Mouse (Mus musculus) stomach, embryonic 15.5 days (tissue): ENCODE data around the gene 2310011J03Rik. TPM values are rescaled to one million over a fixed set of nuclear protein-coding genes. Genes with fewer than 3 reads are reported as not detected.

Experiments
- ATAC-seq: fragments of 200-750 bp; cut with Nextera tagmentation; 2 replicates; pipeline ENCODE4 v1.8.0; 2017; ENCODE audit warnings: low read depth, moderate number of reproducible peaks, moderate TSS enrichment; ENCODE audit not compliant: insufficient read depth, low FRiP score
- H3K27ac ChIP-seq: fragments of 300-500 bp; sonication (generic); 2 replicates; pipeline ENCODE4 v1.5.1; 2015; ENCODE audit warnings: mild to moderate bottlenecking, inconsistent platforms
- H3K27me3 ChIP-seq: fragments of 300-500 bp; sonication (generic); replicated peaks from 2 replicates; pipeline ENCODE4 v1.6.1; 2015; ENCODE audit warnings: inconsistent platforms
- H3K36me3 ChIP-seq: fragments of 300-500 bp; sonication (generic); 2 replicates; pipeline ENCODE4 v1.6.1; 2015; ENCODE audit warnings: inconsistent platforms
- H3K4me1 ChIP-seq: fragments of 300-500 bp; sonication (generic); 2 replicates; pipeline ENCODE4 v1.6.1; 2015; ENCODE audit warnings: inconsistent platforms
- H3K4me2 ChIP-seq: fragments of 300-500 bp; sonication (generic); 2 replicates; pipeline ENCODE4 v1.6.1; 2015; ENCODE audit warnings: mild to moderate bottlenecking, inconsistent platforms
- H3K4me3 ChIP-seq: fragments of 300-500 bp; sonication (generic); replicated peaks from 2 replicates; pipeline ENCODE4 v1.5.1; 2015; ENCODE audit warnings: inconsistent platforms
- H3K9ac ChIP-seq: fragments of 300-500 bp; sonication (generic); 2 replicates; pipeline ENCODE4 v1.6.1; 2015; ENCODE audit warnings: inconsistent platforms
- H3K9me3 ChIP-seq: fragments of 300-500 bp; sonication (generic); 2 replicates; pipeline ENCODE4 v1.6.1; 2016; ENCODE audit warnings: inconsistent platforms
- WGBS: fragments of 180-500 bp; shearing (Covaris S2); methylation state at CpG from one replicate; pipeline ENCODE4 v1.1.7; 2015; 5-methylcytosine and 5-hydroxymethylcytosine counted together
- polyA plus RNA-seq: library from polyadenylated mRNA; unstranded; fragments of >200 nt; fragmentation: Nextera tagmentation; extraction: Ambion mirVana; gene quantifications from 2 replicates; pipeline ENCODE4 v1.2.1, GENCODE M21; 2015

Gene 2310011J03Rik
- 40.5 and 46.4 TPM in 2 replicates for polyA plus RNA-seq

DNA sequence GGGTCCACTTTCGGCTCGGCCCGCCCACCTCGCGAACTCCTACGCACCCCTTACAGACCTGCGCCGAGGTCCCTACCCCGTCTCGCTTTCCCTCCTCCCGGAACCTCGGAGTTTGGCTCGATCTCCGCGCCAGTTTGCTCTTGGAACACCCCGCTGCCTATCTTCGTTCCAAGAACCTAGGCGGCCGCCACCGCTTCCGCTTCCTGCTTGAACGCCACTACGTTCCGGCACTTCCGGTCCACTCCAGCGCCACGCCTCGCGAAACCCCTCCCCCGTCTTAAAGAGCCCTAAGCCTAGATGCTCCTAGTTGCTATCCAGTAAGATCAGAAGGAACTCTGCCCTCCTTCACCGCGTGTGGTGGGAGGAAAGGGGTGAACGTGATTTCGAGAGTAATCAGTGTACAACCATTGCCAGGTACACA lies at the start of gene 2310011J03Rik:
2310011J03Rik (minus strand) TSS at position 198 of the 421 bp plus-strand sequence.
- H3K27me3 ChIP-seq, result peaks cover 12% of the 10 kb centered on the region
- H3K4me3 ChIP-seq, result peak within 1 kb of the TSS; percentile 88
- ATAC-seq, result peak; percentile 45
- WGBS, result under 1% methylated on average over 34 of the region's 34 CpGs
- H3K4me2 ChIP-seq, result peak within 1 kb of the TSS; percentile 82
- peak within 1 kb of the TSS; percentile 73 for H3K27ac ChIP-seq
- H3K4me1 ChIP-seq, result peaks cover 44% of the 10 kb centered on the region
- peak within 1 kb of the TSS; percentile 66 for H3K9ac ChIP-seq
- H3K9me3 ChIP-seq, result no peaks in the 10 kb centered on the region
- no peaks in the 10 kb centered on the region for H3K36me3 ChIP-seq

GRCm38 (mm10) chr10:80368392-80368791 lies 48.1 kb upstream of the 2310011J03Rik start:
- Histone ChIP-seq H3K9me3 (no peaks in the 10 kb centered on the region), H3K4me3 (no peak overlapping the region), H3K36me3 (no peaks in the 10 kb centered on the region), H3K9ac (no peak overlapping the region), H3K27me3 (no peaks in the 10 kb centered on the region), H3K4me2 (no peak overlapping the region), H3K27ac (no peak overlapping the region), H3K4me1 (no peaks in the 10 kb centered on the region)
- 81% methylated on average over 6 of the region's 6 CpGs for WGBS
- ATAC-seq, result no peak

DNA sequence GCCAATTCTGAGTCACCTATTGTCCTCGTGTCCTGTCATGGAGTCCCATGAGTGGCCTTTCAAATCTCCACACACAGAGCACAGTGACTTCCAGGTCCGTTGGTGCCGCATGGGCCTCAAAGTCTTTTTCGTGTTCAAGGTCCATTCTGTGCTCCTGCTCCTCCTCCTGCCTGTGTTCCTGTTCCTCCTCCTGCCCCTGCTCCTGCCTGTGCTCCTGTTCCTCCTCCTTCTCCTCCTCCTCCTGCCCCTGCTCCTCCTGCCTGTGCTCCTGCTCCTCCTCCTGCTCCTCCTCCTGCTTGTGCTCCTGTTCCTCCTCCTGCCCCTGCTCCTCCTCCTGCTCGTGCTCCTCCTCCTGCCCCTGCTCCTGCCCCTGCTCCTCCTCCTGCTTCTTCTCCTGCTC lies 47.6 kb upstream of the 2310011J03Rik start:
- Histone ChIP-seq H3K4me3 (no peak overlapping the region), H3K36me3 (no peaks in the 10 kb centered on the region), H3K4me2 (no peak overlapping the region), H3K9me3 (no peaks in the 10 kb centered on the region), H3K4me1 (no peaks in the 10 kb centered on the region), H3K9ac (no peak overlapping the region), H3K27ac (no peak overlapping the region), H3K27me3 (no peaks in the 10 kb centered on the region)
- 48% methylated on average over 5 of the region's 5 CpGs for WGBS
- no peak for ATAC-seq

DNA sequence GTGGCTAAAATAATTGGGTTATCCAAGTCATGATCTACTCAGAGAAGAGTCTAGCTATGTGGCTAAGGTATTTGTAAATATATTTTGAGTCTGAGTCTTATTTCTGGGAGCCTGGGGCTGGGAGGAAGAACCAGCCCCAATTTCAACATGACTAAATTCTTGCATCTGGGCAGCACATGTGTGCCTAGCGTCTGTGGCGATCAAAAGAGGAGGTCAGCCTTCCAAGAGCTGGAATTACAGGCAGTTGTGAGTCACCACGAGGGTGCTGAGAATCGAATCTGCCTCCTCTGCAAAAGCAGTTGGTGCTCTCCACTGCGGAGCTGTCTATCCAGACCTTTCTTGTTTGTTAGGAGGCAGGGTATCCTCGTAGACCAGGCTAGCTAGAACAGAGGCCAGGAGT lies 45.4 kb upstream of the 2310011J03Rik start:
- no peak overlapping the region for H3K4me3 ChIP-seq
- H3K4me1 ChIP-seq, result no peaks in the 10 kb centered on the region
- WGBS, result 69% methylated on average over 6 of the region's 6 CpGs
- H3K27me3 ChIP-seq, result 0 out of 2 replicates have a peak, but pooled peaks cover 3% of the 10 kb centered on the region
- no peaks in the 10 kb centered on the region for H3K9me3 ChIP-seq
- H3K9ac ChIP-seq, result no peak overlapping the region
- no peak overlapping the region for H3K4me2 ChIP-seq
- no peaks in the 10 kb centered on the region for H3K36me3 ChIP-seq
- no peak for ATAC-seq
- H3K27ac ChIP-seq, result no peak overlapping the region

GRCm38 (mm10) chr10:80363734-80364133 lies 43.4 kb upstream of the 2310011J03Rik start:
- peaks cover 15% of the 10 kb centered on the region for H3K27me3 ChIP-seq
- H3K36me3 ChIP-seq, result no peaks in the 10 kb centered on the region
- no peak for ATAC-seq
- no peak overlapping the region for H3K9ac ChIP-seq
- WGBS, result 46% methylated on average over 6 of the region's 6 CpGs
- H3K4me1 ChIP-seq, result no peaks in the 10 kb centered on the region
- no peak overlapping the region for H3K4me3 ChIP-seq
- no peak overlapping the region for H3K27ac ChIP-seq
- H3K9me3 ChIP-seq, result no peaks in the 10 kb centered on the region
- H3K4me2 ChIP-seq, result no peak overlapping the region

GRCm38 (mm10) chr10:80357994-80358639 lies 37.8 kb upstream of the 2310011J03Rik start:
- Histone ChIP-seq H3K36me3 (no peaks in the 10 kb centered on the region), H3K4me2 (peak overlapping the region; percentile 53), H3K27ac (no peak overlapping the region), H3K4me3 (peak overlapping the region; percentile 22), H3K9me3 (no peaks in the 10 kb centered on the region), H3K4me1 (peaks cover 26% of the 10 kb centered on the region), H3K27me3 (peaks cover 61% of the 10 kb centered on the region), H3K9ac (no peak overlapping the region)
- WGBS, result 9% methylated on average over 25 of the region's 31 CpGs
- 0 out of 2 replicates have a peak, but pooled peaks have one; percentile 29 for ATAC-seq

DNA sequence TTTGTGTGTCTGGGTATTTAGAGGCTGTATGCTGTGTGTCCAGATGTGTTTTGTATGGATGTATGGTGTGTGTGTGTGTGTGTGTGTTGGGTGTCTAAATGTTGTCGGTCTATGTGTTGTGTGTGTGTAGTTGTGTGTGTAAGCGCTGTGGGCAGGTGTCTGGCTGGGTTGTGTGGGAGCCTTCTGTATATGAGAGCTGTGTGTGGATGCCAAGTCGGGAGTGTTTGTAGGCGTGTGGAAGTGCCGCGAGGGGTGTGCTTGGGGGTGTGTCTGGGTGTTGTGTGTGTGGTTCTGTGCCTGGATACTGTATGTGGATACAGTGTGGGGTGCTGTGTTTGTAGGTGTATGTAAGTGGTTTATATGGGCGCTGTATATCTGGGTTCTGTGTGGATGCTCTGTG lies 37.0 kb upstream of the 2310011J03Rik start:
- Histone ChIP-seq H3K36me3 (no peaks in the 10 kb centered on the region), H3K9ac (no peak overlapping the region), H3K4me1 (peaks cover 26% of the 10 kb centered on the region), H3K4me2 (peak overlapping the region; percentile 58; the same call in 1 of the 2 replicates), H3K9me3 (no peaks in the 10 kb centered on the region), H3K27me3 (peaks cover 68% of the 10 kb centered on the region), H3K4me3 (peak overlapping the region; percentile 22; the same call in 1 of the 2 replicates), H3K27ac (no peak overlapping the region)
- WGBS, result 33% methylated on average over 7 of the region's 7 CpGs
- no peak for ATAC-seq

- Histone ChIP-seq H3K36me3 (no peaks in the 10 kb centered on the region), H3K27ac (no peak overlapping the region), H3K9ac (no peak overlapping the region), H3K9me3 (no peaks in the 10 kb centered on the region), H3K4me1 (peaks cover 26% of the 10 kb centered on the region), H3K4me2 (peak overlapping the region; percentile 58), H3K4me3 (peak overlapping the region; percentile 36), H3K27me3 (peaks cover 74% of the 10 kb centered on the region)
- no peak for ATAC-seq
- WGBS, result 2% methylated on average over 34 of the region's 34 CpGs
Measured at GRCm38 (mm10) chr10:80356737-80357136, 36.4 kb upstream of the 2310011J03Rik start.

DNA sequence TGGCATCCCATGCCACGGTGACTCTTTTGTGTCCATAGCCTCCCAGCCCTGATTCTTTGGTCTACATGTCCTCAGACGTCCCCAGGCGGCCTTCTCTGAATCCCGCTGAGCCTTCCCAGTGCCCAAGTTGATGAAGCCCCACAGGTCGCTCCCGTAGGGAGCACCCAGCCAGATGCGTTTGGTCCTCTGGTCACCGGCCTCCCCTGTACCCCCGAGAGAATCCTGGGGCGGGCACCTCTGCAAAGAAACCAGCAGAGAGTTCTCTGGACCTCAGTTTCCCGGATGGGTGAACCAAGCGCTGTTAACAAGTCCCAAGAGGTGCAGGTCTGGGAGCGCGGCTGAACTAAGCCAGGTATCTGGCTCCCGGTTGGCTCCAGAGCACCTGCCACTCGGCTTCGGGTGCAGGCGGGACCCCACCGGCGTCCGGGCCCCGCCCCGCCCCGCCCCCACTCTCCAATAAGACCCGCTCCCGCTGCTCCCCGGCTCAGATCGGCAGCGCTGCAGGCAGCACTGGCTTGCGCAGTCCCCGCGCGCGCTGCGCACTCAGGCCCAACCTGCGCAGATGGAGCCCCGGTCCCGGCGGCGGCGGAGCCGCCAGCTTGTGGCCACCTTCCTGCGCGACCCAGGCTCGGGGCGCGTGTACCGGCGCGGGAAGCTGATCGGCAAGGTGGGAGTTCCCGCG lies 35.8 kb upstream of the 2310011J03Rik start, which contains the start of gene Plk5:
Plk5 (plus strand) TSS at position 459 of the 682 bp plus-strand sequence.
- Histone ChIP-seq H3K36me3 (no peaks in the 10 kb centered on the region), H3K27ac (no peak within 1 kb of the TSS), H3K4me3 (peak within 1 kb of the TSS; percentile 36), H3K4me1 (peaks cover 26% of the 10 kb centered on the region), H3K4me2 (peak within 1 kb of the TSS; percentile 58), H3K9ac (no peak within 1 kb of the TSS), H3K27me3 (peaks cover 76% of the 10 kb centered on the region), H3K9me3 (no peaks in the 10 kb centered on the region)
- WGBS, result 2% methylated on average over 53 of the region's 53 CpGs
- no peak for ATAC-seq

- 10% methylated on average over 9 of the region's 9 CpGs for WGBS
- H3K9me3 ChIP-seq, result no peaks in the 10 kb centered on the region
- ATAC-seq, result no peak
- no peak overlapping the region for H3K4me3 ChIP-seq
- H3K4me2 ChIP-seq, result no peak overlapping the region
- H3K36me3 ChIP-seq, result no peaks in the 10 kb centered on the region
- no peak overlapping the region for H3K27ac ChIP-seq
- H3K27me3 ChIP-seq, result peaks cover 79% of the 10 kb centered on the region
- no peak overlapping the region for H3K9ac ChIP-seq
- peaks cover 26% of the 10 kb centered on the region for H3K4me1 ChIP-seq
Measured at GRCm38 (mm10) chr10:80355431-80355830, 35.1 kb upstream of the 2310011J03Rik start.

- WGBS, result 61% methylated on average over 8 of the region's 8 CpGs
- no peak for ATAC-seq
- peaks cover 75% of the 10 kb centered on the region for H3K27me3 ChIP-seq
- H3K4me1 ChIP-seq, result peaks cover 38% of the 10 kb centered on the region
- no peak overlapping the region for H3K4me2 ChIP-seq
- H3K27ac ChIP-seq, result no peak overlapping the region
- no peaks in the 10 kb centered on the region for H3K36me3 ChIP-seq
- no peaks in the 10 kb centered on the region for H3K9me3 ChIP-seq
- H3K4me3 ChIP-seq, result no peak overlapping the region
- no peak overlapping the region for H3K9ac ChIP-seq
Measured at GRCm38 (mm10) chr10:80352727-80353126, 32.4 kb upstream of the 2310011J03Rik start.

GRCm38 (mm10) chr10:80351896-80352295 lies 31.6 kb upstream of the 2310011J03Rik start:
- ATAC-seq, result no peak
- peaks cover 38% of the 10 kb centered on the region for H3K4me1 ChIP-seq
- H3K9me3 ChIP-seq, result no peaks in the 10 kb centered on the region
- WGBS, result 27% methylated on average over 11 of the region's 11 CpGs
- H3K9ac ChIP-seq, result no peak overlapping the region
- no peak overlapping the region for H3K4me2 ChIP-seq
- H3K4me3 ChIP-seq, result no peak overlapping the region
- H3K27me3 ChIP-seq, result peaks cover 74% of the 10 kb centered on the region
- H3K36me3 ChIP-seq, result no peaks in the 10 kb centered on the region
- H3K27ac ChIP-seq, result no peak overlapping the region
